Mouse (Mus musculus) hindbrain, embryonic 15.5 days (tissue): ENCODE data around the gene Zfr. TPM values are rescaled to one million over a fixed set of nuclear protein-coding genes. Genes with fewer than 3 reads are reported as not detected.
"Not testable (repeated sequence)": the region's sequence is repeated elsewhere in the genome, so short reads cannot be mapped to it uniquely, and the experiment has no call there.

Source experiments
- ATAC-seq: fragments of 200-750 bp; cut with Nextera tagmentation; 2 replicates; pipeline ENCODE4 v1.8.0; 2017; ENCODE audit warnings: low read depth, moderate number of reproducible peaks, moderate TSS enrichment; ENCODE audit not compliant: low FRiP score
- H3K27ac ChIP-seq: fragments of 300-500 bp; sonication (generic); replicated peaks from 2 replicates; pipeline ENCODE4 v1.5.1; 2015; ENCODE audit warnings: mild to moderate bottlenecking, inconsistent platforms
- H3K27me3 ChIP-seq: fragments of 300-500 bp; sonication (generic); 2 replicates; pipeline ENCODE4 v1.6.1; 2015; ENCODE audit warnings: control low read depth, inconsistent platforms
- H3K36me3 ChIP-seq: fragments of 300-500 bp; sonication (generic); 2 replicates; pipeline ENCODE4 v1.6.1; 2015; ENCODE audit warnings: control low read depth, inconsistent platforms
- H3K4me1 ChIP-seq: fragments of 300-500 bp; sonication (generic); replicated peaks from 2 replicates; pipeline ENCODE4 v1.6.1; 2015; ENCODE audit warnings: control low read depth, inconsistent platforms
- H3K4me2 ChIP-seq: fragments of 300-500 bp; sonication (generic); 2 replicates; pipeline ENCODE4 v1.6.1; 2015; ENCODE audit warnings: moderate library complexity, mild to moderate bottlenecking, inconsistent platforms
- H3K4me3 ChIP-seq: fragments of 300-500 bp; sonication (generic); 2 replicates; pipeline ENCODE4 v1.5.1; 2015; ENCODE audit warnings: mild to moderate bottlenecking, inconsistent platforms
- H3K9ac ChIP-seq: fragments of 300-500 bp; sonication (generic); 2 replicates; pipeline ENCODE4 v1.6.1; 2015; ENCODE audit warnings: inconsistent platforms
- H3K9me3 ChIP-seq: fragments of 300-500 bp; sonication (generic); 2 replicates; pipeline ENCODE4 v1.6.1; 2016; ENCODE audit warnings: control low read depth, inconsistent platforms
- WGBS: fragments of 180-500 bp; shearing (Covaris S2); methylation state at CpG from one replicate; pipeline ENCODE4 v1.1.7; 2015; 5-methylcytosine and 5-hydroxymethylcytosine counted together
- polyA plus RNA-seq: library from polyadenylated mRNA; unstranded; fragments of >200 nt; fragmentation: Nextera tagmentation; extraction: Ambion mirVana; gene quantifications from 2 replicates; pipeline ENCODE4 v1.2.1, GENCODE M21; 2015

The Zfr gene
- polyA plus RNA-seq, 1 experiment from 2014 or later = 153 TPM

- H3K9me3 ChIP-seq = no peaks in the 10 kb centered on the region
- H3K27ac ChIP-seq = no peak overlapping the region
- no peak overlapping the region for H3K4me3 ChIP-seq
- peaks cover 17% of the 10 kb centered on the region for H3K4me1 ChIP-seq
- H3K36me3 ChIP-seq = no peaks in the 10 kb centered on the region
- 88% methylated on average over 9 of the region's 9 CpGs for WGBS
- no peaks in the 10 kb centered on the region for H3K27me3 ChIP-seq
- H3K9ac ChIP-seq = no peak overlapping the region
- no peak for ATAC-seq
- H3K4me2 ChIP-seq = no peak overlapping the region
Measured at GRCm38 (mm10) chr15:12090981-12091669, 26.5 kb upstream of the Zfr start.

DNA sequence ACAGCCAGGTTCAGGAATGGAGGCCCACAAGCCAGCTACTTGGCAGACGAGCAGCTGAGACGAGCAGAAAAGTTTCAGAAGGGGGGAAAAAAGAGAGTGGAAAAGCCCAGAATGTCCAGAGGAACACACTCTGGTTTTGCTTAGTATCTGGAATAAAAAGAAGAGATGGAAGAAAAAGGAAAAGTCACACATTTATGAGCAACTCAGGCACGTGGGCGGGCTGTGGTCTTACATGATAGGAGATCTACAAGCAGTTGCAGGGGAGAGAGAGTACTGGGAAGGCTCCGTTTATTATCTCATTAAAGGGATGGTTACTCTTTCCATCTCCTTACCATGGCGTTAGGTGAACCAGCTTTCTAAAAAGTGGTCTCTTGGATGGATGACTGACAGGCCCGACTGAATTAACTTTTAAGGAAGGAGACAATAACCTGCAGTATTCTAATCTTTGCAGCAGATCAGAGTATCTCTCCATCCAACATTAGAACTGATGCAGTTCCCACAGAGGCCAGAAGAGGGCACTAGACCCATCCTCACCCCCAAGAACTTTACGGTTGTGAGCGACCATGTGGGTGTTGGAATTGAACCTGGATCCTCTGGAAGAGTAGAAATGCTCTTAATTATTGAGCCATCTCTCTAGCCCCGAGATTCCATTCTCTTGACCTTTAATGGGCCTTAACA, 25.7 kb upstream of the Zfr start:
- Histone ChIP-seq H3K4me3 (no peak overlapping the region), H3K27ac (0 out of 2 replicates have a peak overlapping the region, but pooled peaks have one; percentile 25), H3K4me1 (peaks cover 17% of the 10 kb centered on the region), H3K9me3 (no peaks in the 10 kb centered on the region), H3K36me3 (no peaks in the 10 kb centered on the region), H3K4me2 (no peak overlapping the region), H3K27me3 (no peaks in the 10 kb centered on the region), H3K9ac (no peak overlapping the region)
- WGBS = 69% methylated on average over 10 of the region's 10 CpGs
- ATAC-seq = no peak

DNA sequence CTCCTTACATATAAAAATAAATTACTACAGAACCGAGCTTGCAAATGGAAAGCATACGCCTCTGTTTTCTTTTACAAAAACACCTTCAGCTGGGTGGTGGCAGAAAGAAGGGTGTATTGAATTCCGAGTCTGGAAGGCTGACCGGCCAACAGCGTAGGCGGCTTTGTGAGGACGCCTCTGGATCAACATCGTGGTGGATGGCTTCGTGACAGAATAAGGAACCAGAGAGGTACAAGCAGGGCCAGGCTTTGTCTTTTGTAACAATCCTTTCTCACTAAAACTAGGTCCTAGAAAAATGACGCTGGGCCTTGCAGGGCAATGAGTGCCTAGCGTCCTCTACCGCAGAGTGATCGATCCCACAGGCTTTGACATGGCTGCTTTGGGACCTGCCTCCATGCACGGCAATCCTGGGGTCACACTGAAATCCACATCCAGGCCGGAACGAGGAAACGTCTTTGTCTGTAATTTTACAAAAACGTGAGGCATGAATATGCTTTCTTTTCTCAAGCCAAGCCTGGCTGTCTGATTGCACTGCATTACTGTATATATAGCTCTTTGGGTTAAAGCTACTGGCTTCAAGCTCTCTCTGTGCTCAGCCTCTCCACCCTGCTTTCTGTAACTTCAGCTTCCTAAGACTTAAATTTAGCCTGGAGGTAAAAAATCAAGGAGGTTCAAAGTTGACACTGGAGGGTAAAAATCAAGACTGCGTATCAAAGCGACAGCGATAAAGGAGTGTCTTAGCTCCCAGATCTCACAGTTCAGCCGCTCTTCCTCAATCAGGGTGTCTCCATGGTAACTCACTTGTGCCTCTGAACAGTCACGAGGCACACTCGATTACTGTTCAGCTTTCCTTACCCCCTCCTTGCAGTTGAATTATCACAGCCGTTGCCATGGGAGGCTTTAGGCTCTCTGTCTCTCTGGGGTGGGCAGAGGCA, 24.3 kb upstream of the Zfr start:
- WGBS = 41% methylated on average over 25 of the region's 25 CpGs
- Histone ChIP-seq H3K27me3 (no peaks in the 10 kb centered on the region), H3K4me1 (peaks cover 17% of the 10 kb centered on the region), H3K4me3 (peak overlapping the region; percentile 1; the same call in 1 of the 2 replicates), H3K27ac (peak overlapping the region; percentile 89), H3K9me3 (no peaks in the 10 kb centered on the region), H3K4me2 (peak overlapping the region; percentile 40), H3K36me3 (no peaks in the 10 kb centered on the region), H3K9ac (peak overlapping the region; percentile 39)
- ATAC-seq = peak; percentile 94

DNA sequence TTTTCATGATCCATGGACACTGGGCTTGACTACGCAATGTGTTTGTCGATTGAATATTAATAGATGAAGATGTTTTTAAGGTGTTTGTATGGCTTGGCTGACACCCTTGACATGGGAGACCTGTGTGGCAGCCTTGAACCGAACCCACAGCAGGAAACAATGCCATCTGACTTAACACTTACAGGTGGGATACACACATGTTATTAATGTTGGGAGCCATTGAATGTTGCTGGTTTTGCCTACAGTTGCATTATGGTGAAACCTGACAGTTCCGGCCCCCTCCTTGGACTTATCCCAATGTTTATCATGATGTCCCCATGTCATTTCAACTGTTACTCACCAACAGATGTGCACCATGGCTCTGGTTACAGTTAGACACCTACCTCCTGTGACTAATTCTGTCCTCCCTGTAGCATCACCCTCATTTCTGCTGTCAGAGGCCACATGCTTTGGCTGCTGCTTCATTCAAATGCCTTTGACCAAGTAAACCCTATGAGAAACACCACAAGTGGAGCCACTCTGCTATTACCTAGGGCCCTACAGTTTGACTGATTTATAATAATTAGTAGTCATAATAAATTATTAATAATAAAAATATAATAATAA, 23.6 kb upstream of the Zfr start:
- ATAC-seq = peak; percentile 27
- Histone ChIP-seq H3K9me3 (no peaks in the 10 kb centered on the region), H3K4me3 (no peak overlapping the region), H3K36me3 (no peaks in the 10 kb centered on the region), H3K9ac (no peak overlapping the region), H3K27ac (peak overlapping the region; percentile 89), H3K4me1 (peaks cover 17% of the 10 kb centered on the region), H3K4me2 (peak overlapping the region; percentile 40), H3K27me3 (no peaks in the 10 kb centered on the region)
- 43% methylated on average over 4 of the region's 4 CpGs for WGBS

DNA sequence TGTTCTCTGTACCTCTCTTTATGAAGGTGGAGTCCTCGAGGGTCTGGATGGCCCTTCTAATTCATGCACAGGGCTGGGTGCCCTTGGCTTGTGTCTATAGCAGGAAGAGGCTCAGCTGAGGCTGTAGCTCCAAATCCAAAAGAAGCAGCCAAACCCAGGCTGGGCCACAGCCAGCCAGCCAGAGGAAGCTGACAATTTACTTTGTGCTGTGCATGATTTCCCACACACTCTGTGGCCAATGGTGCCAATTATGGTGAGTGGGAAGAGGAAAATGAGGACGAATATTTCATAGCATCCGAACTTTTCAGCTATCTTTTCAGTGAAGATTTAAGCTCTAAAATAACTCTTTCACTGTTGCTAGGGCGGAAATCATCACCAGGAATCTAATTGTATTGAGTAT, 21.2 kb upstream of the Zfr start:
- Histone ChIP-seq H3K9me3 (no peaks in the 10 kb centered on the region), H3K27me3 (no peaks in the 10 kb centered on the region), H3K4me1 (peaks cover 17% of the 10 kb centered on the region), H3K27ac (no peak overlapping the region), H3K4me3 (no peak overlapping the region), H3K9ac (no peak overlapping the region), H3K4me2 (no peak overlapping the region), H3K36me3 (no peaks in the 10 kb centered on the region)
- no peak for ATAC-seq
- WGBS = 84% methylated on average over 4 of the region's 4 CpGs

DNA sequence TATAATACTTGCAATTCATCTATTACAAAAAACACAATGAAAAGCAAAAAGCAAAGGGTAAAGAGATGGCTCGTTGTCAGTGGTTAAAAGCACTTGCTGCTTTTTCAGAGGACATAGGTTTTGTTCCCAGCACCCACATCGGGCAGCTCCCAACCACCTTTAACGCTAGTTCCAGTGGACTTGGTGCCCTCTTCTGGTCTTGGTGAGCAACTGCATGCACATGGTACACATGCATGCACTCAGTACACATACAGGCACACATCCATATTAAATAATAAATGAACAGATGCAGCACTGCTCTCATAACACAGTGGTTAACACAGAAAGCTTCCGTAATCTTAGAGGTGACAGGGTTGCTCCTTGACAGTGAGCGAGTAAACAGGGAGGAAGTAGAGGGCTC, 20.3 kb upstream of the Zfr start:
- H3K27me3 ChIP-seq = no peaks in the 10 kb centered on the region
- H3K4me1 ChIP-seq = peaks cover 17% of the 10 kb centered on the region
- no peak overlapping the region for H3K27ac ChIP-seq
- H3K9ac ChIP-seq = no peak overlapping the region
- H3K4me2 ChIP-seq = no peak overlapping the region
- no peaks in the 10 kb centered on the region for H3K9me3 ChIP-seq
- 93% methylated on average over 5 of the region's 5 CpGs for WGBS
- no peak overlapping the region for H3K4me3 ChIP-seq
- no peak for ATAC-seq
- no peaks in the 10 kb centered on the region for H3K36me3 ChIP-seq

- WGBS = 78% methylated on average over 5 of the region's 5 CpGs
- Histone ChIP-seq H3K27me3 (no peaks in the 10 kb centered on the region), H3K9ac (no peak overlapping the region), H3K9me3 (no peaks in the 10 kb centered on the region), H3K4me3 (no peak overlapping the region), H3K4me1 (no peaks in the 10 kb centered on the region), H3K36me3 (no peaks in the 10 kb centered on the region), H3K27ac (no peak overlapping the region), H3K4me2 (no peak overlapping the region)
- ATAC-seq = no peak
Measured at GRCm38 (mm10) chr15:12100912-12101311, 16.7 kb upstream of the Zfr start.

DNA sequence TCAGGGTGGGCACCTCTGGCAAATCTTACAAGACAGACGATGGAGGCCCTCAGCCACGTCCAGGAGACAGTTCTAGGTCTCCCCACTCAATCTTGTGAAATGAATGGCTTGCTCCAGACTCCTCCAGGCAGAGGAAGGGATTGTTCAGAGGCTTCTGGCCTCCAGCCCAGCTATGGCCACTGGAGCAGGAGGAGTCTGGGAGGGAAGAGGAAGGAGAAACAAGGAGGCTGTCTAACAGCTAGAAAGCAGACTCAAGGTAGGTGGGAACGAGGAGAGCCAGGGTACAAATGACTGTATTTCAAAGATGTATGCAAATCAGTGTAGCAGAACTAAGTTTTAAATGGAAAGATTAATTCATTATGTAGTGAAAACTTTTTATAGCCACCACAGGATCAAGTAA, 13.9 kb upstream of the Zfr start:
- H3K9ac ChIP-seq = no peak overlapping the region
- H3K4me3 ChIP-seq = no peak overlapping the region
- no peaks in the 10 kb centered on the region for H3K9me3 ChIP-seq
- WGBS = 61% methylated on average over 3 of the region's 3 CpGs
- H3K4me2 ChIP-seq = no peak overlapping the region
- H3K27ac ChIP-seq = no peak overlapping the region
- H3K36me3 ChIP-seq = no peaks in the 10 kb centered on the region
- no peaks in the 10 kb centered on the region for H3K27me3 ChIP-seq
- H3K4me1 ChIP-seq = no peaks in the 10 kb centered on the region
- ATAC-seq = no peak

DNA sequence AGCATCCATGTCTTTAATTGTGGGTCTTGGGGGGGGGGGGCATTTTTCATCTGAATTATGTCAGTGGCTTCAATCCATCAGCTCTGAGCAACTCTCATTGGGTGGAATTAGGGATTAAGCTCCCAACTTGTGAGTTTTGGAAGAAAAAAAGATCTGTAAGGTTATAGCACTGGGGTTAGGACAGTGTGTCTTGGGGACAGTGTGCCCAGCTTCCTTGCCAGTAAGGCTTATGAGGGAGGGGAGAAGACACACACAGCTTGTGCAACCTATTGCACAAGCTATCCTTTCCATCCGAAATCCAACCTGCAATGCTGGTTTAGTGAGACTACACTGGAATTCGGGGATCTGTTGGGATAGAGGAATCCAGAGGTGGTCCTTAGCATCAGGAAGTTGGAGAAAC, 12.8 kb upstream of the Zfr start:
- Histone ChIP-seq H3K9ac (no peak overlapping the region), H3K4me2 (no peak overlapping the region), H3K27me3 (no peaks in the 10 kb centered on the region), H3K27ac (no peak overlapping the region), H3K9me3 (no peaks in the 10 kb centered on the region), H3K4me3 (no peak overlapping the region), H3K4me1 (no peaks in the 10 kb centered on the region), H3K36me3 (no peaks in the 10 kb centered on the region)
- 85% methylated on average over 2 of the region's 2 CpGs for WGBS
- no peak for ATAC-seq

- no peak overlapping the region for H3K27ac ChIP-seq
- no peaks in the 10 kb centered on the region for H3K4me1 ChIP-seq
- no peaks in the 10 kb centered on the region for H3K36me3 ChIP-seq
- H3K4me2 ChIP-seq = no peak overlapping the region
- no peak overlapping the region for H3K4me3 ChIP-seq
- no peaks in the 10 kb centered on the region for H3K9me3 ChIP-seq
- no peak overlapping the region for H3K9ac ChIP-seq
- ATAC-seq = no peak
- H3K27me3 ChIP-seq = no peaks in the 10 kb centered on the region
- 91% methylated on average over 12 of the region's 12 CpGs for WGBS
Measured at GRCm38 (mm10) chr15:12106430-12106829, 11.2 kb upstream of the Zfr start.

GRCm38 (mm10) chr15:12108200-12108599, 9.4 kb upstream of the Zfr start:
- WGBS = 87% methylated on average over 4 of the region's 4 CpGs

DNA sequence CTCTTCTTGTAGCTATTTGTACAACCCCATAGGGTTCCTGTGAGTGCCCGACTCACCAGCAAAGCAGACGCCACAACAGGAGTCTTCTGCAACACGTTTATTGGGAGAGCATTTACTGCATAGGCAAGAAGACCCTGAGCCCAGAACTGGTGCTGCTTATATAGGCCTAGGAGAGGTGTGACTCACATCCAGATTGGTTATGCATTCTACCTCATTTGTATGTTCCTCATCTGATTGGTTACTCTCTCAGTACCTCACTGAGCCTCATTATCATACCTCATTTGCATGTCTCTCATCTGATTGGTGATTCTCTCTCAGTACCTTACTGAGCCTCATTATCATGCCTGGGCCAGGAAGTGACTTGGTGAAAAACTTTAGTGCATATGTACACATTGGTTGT, 8.7 kb upstream of the Zfr start:
- not testable (repeated sequence) for H3K27me3 ChIP-seq, H3K9me3 ChIP-seq, ATAC-seq, H3K4me2 ChIP-seq, H3K27ac ChIP-seq, H3K36me3 ChIP-seq, H3K4me3 ChIP-seq, H3K9ac ChIP-seq, H3K4me1 ChIP-seq
- WGBS = 86% methylated on average over 3 of the region's 3 CpGs

More at GRCm38 (mm10) chr15:12108200-12108599, 9.4 kb upstream of the Zfr start:
- H3K27ac ChIP-seq = no peak overlapping the region
- no peaks in the 10 kb centered on the region for H3K9me3 ChIP-seq
- H3K4me3 ChIP-seq = no peak overlapping the region
- ATAC-seq = no peak
- H3K9ac ChIP-seq = no peak overlapping the region
- no peak overlapping the region for H3K4me2 ChIP-seq
- no peaks in the 10 kb centered on the region for H3K36me3 ChIP-seq
- H3K27me3 ChIP-seq = no peaks in the 10 kb centered on the region
- no peaks in the 10 kb centered on the region for H3K4me1 ChIP-seq
